Mouse (Mus musculus) liver, embryonic 12.5 days (tissue): ENCODE results near the gene B3gnt3. TPM values are rescaled to one million over a fixed set of nuclear protein-coding genes. Genes with fewer than 3 reads are reported as not detected.
A peak's percentile ranks its signal among the peaks of the same experiment; 100 is the strongest.
"Not testable (repeated sequence)": the region's sequence is repeated elsewhere in the genome, so short reads cannot be mapped to it uniquely, and the experiment has no call there.

ENCODE experiments used
- ATAC-seq: fragments of 200-750 bp; cut with Nextera tagmentation; 2 replicates; pipeline ENCODE4 v1.8.0; 2017; ENCODE audit warnings: moderate number of reproducible peaks, mild to moderate bottlenecking, moderate library complexity
- H3K27ac ChIP-seq: fragments of 300-500 bp; sonication (generic); 2 replicates; pipeline ENCODE4 v1.5.1; 2016; ENCODE audit warnings: mild to moderate bottlenecking
- H3K27me3 ChIP-seq: fragments of 300-500 bp; sonication (generic); replicated peaks from 2 replicates; pipeline ENCODE4 v1.6.1; 2016; ENCODE audit warnings: mild to moderate bottlenecking, moderate library complexity
- H3K36me3 ChIP-seq: fragments of 300-500 bp; sonication (generic); 2 replicates; pipeline ENCODE4 v1.6.1; 2016; ENCODE audit warnings: mild to moderate bottlenecking, moderate library complexity
- H3K4me1 ChIP-seq: fragments of 300-500 bp; sonication (generic); 2 replicates; pipeline ENCODE4 v1.6.1; 2016
- H3K4me2 ChIP-seq: fragments of 300-500 bp; sonication (generic); 2 replicates; pipeline ENCODE4 v1.6.1; 2016; ENCODE audit warnings: mild to moderate bottlenecking, moderate library complexity
- H3K4me3 ChIP-seq: fragments of 300-500 bp; sonication (generic); 2 replicates; pipeline ENCODE4 v1.5.1; 2016; ENCODE audit warnings: mild to moderate bottlenecking, moderate library complexity
- H3K9ac ChIP-seq: fragments of 300-500 bp; sonication (generic); 2 replicates; pipeline ENCODE4 v1.6.1; 2016; ENCODE audit warnings: mild to moderate bottlenecking, moderate library complexity
- H3K9me3 ChIP-seq: fragments of 300-500 bp; sonication (generic); replicated peaks from 2 replicates; pipeline ENCODE4 v1.6.1; 2016; ENCODE audit warnings: mild to moderate bottlenecking, moderate library complexity
- WGBS: fragments of 180-500 bp; shearing (Covaris S2); methylation state at CpG from one replicate; pipeline ENCODE4 v1.1.7; 2016; ENCODE audit not compliant: insufficient replicate concordance; 5-methylcytosine and 5-hydroxymethylcytosine counted together
- polyA plus RNA-seq: library from polyadenylated mRNA; unstranded; fragments of >200 nt; fragmentation: Nextera tagmentation; extraction: Ambion mirVana; gene quantifications from 2 replicates; pipeline ENCODE4 v1.2.1, GENCODE M21; 2016

B3gnt3 gene
- 3.6 and 4.2 TPM in 2 replicates for polyA plus RNA-seq

GRCm38 (mm10) chr8:71701414-71702086 is at the start of gene B3gnt3:
B3gnt3 (minus strand) TSS chr8:71701789.
- WGBS: 13% methylated on average over 32 of the region's 34 CpGs
- no peaks in the 10 kb centered on the region for H3K9me3 ChIP-seq
- peak within 1 kb of the TSS; percentile 65 for H3K9ac ChIP-seq
- peaks cover 86% of the 10 kb centered on the region for H3K27me3 ChIP-seq
- ATAC-seq: no peak
- no peaks in the 10 kb centered on the region for H3K36me3 ChIP-seq
- peaks cover 46% of the 10 kb centered on the region for H3K4me1 ChIP-seq
- peak within 1 kb of the TSS; percentile 54 for H3K4me3 ChIP-seq
- peak within 1 kb of the TSS; percentile 75 for H3K4me2 ChIP-seq
- peak within 1 kb of the TSS; percentile 86 for H3K27ac ChIP-seq

DNA sequence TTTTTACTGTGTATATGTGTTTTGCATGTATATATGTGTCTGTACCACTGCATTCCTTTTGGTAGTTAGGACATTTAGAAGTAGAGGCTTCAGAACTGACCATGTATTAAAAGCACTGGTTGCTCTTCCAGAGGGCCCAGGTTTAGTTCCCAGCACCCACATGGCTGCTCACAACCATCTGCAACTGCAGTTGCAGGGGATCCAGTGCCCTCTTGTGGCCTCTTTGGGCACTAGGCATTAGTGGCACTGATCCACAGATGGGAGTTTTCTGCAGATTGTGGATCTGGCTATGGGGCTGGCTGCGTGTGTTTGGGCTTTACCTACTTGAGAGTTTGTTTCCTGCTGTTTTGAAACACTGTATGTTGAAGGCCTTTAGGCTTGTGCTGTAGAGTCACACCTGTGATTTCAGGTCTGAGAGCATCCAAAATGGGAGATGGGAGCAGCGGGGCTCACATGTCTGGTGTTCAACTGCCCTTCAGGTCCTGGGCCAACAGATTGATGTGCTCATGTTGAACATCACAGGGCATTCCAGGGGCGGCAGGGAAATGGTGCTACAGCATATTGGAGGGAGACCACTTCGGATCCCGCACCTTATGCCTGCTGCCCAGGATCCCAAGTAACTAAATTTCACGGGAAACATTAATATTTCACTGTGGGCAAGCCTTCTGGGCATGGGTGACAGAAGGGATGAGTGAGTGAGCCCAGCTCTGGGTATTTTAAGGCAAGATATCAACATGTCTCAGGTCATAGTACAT is 47.9 kb upstream of the B3gnt3 start:
- ATAC-seq, H3K4me1 ChIP-seq, H3K27ac ChIP-seq, H3K4me2 ChIP-seq, H3K27me3 ChIP-seq, H3K36me3 ChIP-seq, H3K4me3 ChIP-seq, H3K9ac ChIP-seq, H3K9me3 ChIP-seq: not testable (repeated sequence)
- WGBS: 59% methylated on average over 6 of the region's 6 CpGs

DNA sequence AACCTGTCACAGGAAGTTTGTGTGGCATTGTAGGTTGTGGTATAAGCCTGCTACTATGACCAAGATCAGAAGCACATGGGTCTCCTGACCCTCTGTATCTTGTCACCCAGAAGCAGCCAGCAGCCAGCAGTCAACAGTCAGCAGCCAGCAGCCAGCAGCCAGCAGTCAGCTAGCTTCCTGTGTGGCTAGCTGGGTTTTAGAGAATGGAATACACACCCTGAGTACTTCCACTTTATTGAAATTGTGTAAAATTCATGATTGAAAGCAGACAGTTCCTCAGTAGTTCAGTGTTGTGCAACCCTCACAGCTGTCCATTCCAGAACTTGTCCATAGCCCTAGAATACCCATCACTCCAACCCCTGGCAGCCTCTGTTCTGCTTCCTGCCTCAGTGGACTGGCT is 45.5 kb upstream of the B3gnt3 start:
- not testable (repeated sequence) for H3K9ac ChIP-seq, H3K4me3 ChIP-seq, H3K36me3 ChIP-seq, H3K4me1 ChIP-seq, ATAC-seq, H3K9me3 ChIP-seq, H3K27me3 ChIP-seq, H3K4me2 ChIP-seq, H3K27ac ChIP-seq

- H3K36me3 ChIP-seq: no peaks in the 10 kb centered on the region
- no peak overlapping the region for H3K27ac ChIP-seq
- peaks cover 14% of the 10 kb centered on the region; the same call in 1 of the 2 replicates for H3K27me3 ChIP-seq
- no peak overlapping the region for H3K4me2 ChIP-seq
- H3K4me1 ChIP-seq: peaks cover 9% of the 10 kb centered on the region
- H3K4me3 ChIP-seq: no peak overlapping the region
- no peak overlapping the region for H3K9ac ChIP-seq
- WGBS: 33% methylated on average over 1 of the region's 1 CpGs
- 0 out of 2 replicates have a peak, but pooled peaks cover 6% of the 10 kb centered on the region for H3K9me3 ChIP-seq
- ATAC-seq: no peak
Observed at GRCm38 (mm10) chr8:71745322-71745721, 43.7 kb upstream of the B3gnt3 start.

GRCm38 (mm10) chr8:71742783-71743182 is 41.2 kb upstream of the B3gnt3 start:
- H3K36me3 ChIP-seq: no peaks in the 10 kb centered on the region
- no peak overlapping the region for H3K9ac ChIP-seq
- H3K4me2 ChIP-seq: no peak overlapping the region
- peaks cover 9% of the 10 kb centered on the region for H3K4me1 ChIP-seq
- H3K9me3 ChIP-seq: no peaks in the 10 kb centered on the region
- H3K27ac ChIP-seq: no peak overlapping the region
- H3K4me3 ChIP-seq: no peak overlapping the region
- no peak for ATAC-seq
- H3K27me3 ChIP-seq: peaks cover 14% of the 10 kb centered on the region; the same call in 1 of the 2 replicates
- 54% methylated on average over 2 of the region's 2 CpGs for WGBS

DNA sequence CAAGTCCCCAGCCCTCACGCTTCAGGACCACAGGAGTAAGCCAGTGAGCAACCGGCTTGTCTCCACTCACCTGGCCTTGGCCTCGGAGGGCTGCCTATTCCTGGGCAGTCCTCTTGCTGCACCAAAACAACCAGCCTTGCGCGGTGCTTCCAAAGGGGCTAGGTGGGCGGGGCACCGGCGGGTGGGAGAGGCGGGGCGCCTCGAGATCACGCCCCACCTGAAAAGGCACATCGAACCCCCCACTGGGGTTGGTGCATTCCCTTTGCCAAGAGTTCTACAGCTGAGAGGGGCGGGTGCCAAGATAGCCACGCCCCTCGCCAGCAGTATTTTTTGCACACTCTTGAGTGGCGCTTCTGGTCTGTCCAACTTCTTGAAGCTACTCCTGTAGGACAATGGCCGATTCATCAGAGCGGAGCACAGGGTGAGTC is 40.1 kb upstream of the B3gnt3 start:
- Histone ChIP-seq H3K4me3 (no peak overlapping the region), H3K27ac (no peak overlapping the region), H3K4me1 (peaks cover 9% of the 10 kb centered on the region), H3K9ac (no peak overlapping the region), H3K27me3 (peaks cover 14% of the 10 kb centered on the region; the same call in 1 of the 2 replicates), H3K36me3 (no peaks in the 10 kb centered on the region), H3K4me2 (peak overlapping the region; percentile 41), H3K9me3 (no peaks in the 10 kb centered on the region)
- 8% methylated on average over 19 of the region's 19 CpGs for WGBS
- peak; percentile 42; the same call in 1 of the 2 replicates for ATAC-seq

GRCm38 (mm10) chr8:71741226-71741625 is 39.6 kb upstream of the B3gnt3 start:
- Histone ChIP-seq H3K9me3 (no peaks in the 10 kb centered on the region), H3K9ac (no peak overlapping the region), H3K27ac (no peak overlapping the region), H3K4me3 (no peak overlapping the region), H3K36me3 (no peaks in the 10 kb centered on the region), H3K4me1 (peaks cover 9% of the 10 kb centered on the region), H3K4me2 (peak overlapping the region; percentile 41), H3K27me3 (peaks cover 14% of the 10 kb centered on the region; the same call in 1 of the 2 replicates)
- WGBS: 44% methylated on average over 3 of the region's 3 CpGs
- no peak for ATAC-seq

- peaks cover 14% of the 10 kb centered on the region; the same call in 1 of the 2 replicates for H3K27me3 ChIP-seq
- H3K9ac ChIP-seq, H3K4me3 ChIP-seq, H3K27ac ChIP-seq, H3K36me3 ChIP-seq, H3K4me2 ChIP-seq, ATAC-seq, H3K9me3 ChIP-seq, H3K4me1 ChIP-seq: not testable (repeated sequence)
Observed at GRCm38 (mm10) chr8:71738316-71738715, 36.7 kb upstream of the B3gnt3 start.

- H3K27ac ChIP-seq: no peak overlapping the region
- peaks cover 18% of the 10 kb centered on the region for H3K4me1 ChIP-seq
- no peaks in the 10 kb centered on the region for H3K9me3 ChIP-seq
- H3K4me2 ChIP-seq: no peak overlapping the region
- no peak overlapping the region for H3K4me3 ChIP-seq
- no peak overlapping the region for H3K9ac ChIP-seq
- no peaks in the 10 kb centered on the region for H3K36me3 ChIP-seq
- H3K27me3 ChIP-seq: peaks cover 41% of the 10 kb centered on the region
- 48% methylated on average over 3 of the region's 3 CpGs for WGBS
- ATAC-seq: no peak
Observed at GRCm38 (mm10) chr8:71731652-71732230, 30.2 kb upstream of the B3gnt3 start.

GRCm38 (mm10) chr8:71728826-71729620 is 27.4 kb upstream of the B3gnt3 start:
- ATAC-seq: no peak
- Histone ChIP-seq H3K4me2 (peak overlapping the region; percentile 62), H3K4me3 (peak overlapping the region; percentile 14), H3K4me1 (peaks cover 37% of the 10 kb centered on the region), H3K9ac (peak overlapping the region; percentile 33; the same call in 1 of the 2 replicates), H3K27me3 (peaks cover 65% of the 10 kb centered on the region), H3K27ac (no peak overlapping the region), H3K36me3 (no peaks in the 10 kb centered on the region), H3K9me3 (no peaks in the 10 kb centered on the region)
- 6% methylated on average over 16 of the region's 16 CpGs for WGBS

DNA sequence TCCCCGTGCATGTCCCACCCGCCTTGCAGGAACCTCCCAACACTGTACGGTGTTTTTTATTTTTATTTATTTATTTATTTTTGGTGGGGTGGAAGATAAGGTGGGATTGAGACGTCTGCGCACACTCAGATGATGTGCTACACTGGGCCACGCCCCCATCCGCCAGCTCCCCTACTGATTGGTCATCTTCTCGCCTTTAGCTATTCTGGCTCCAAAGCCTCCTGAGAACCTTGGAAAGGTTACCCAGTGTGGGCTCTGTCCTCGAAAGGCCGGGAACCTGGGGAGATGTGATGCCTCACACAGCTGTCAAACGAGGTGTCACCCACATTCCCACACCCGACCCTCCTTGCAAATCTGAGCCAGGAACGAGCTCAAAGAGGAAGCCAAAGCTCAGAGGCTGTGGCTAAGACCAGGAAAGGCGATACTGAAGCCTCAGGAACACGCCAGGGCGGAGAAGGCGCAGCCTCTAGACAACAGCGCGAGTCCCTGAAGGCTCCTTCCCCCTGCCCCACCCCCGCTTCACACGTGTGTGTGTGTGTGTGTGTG is 26.7 kb upstream of the B3gnt3 start:
- Histone ChIP-seq H3K9ac (peak overlapping the region; percentile 33), H3K4me2 (peak overlapping the region; percentile 62), H3K27me3 (peaks cover 68% of the 10 kb centered on the region), H3K9me3 (no peaks in the 10 kb centered on the region), H3K36me3 (no peaks in the 10 kb centered on the region), H3K4me1 (peaks cover 45% of the 10 kb centered on the region), H3K27ac (no peak overlapping the region), H3K4me3 (peak overlapping the region; percentile 14)
- 2% methylated on average over 20 of the region's 21 CpGs for WGBS
- ATAC-seq: no peak
